Mouse (Mus musculus) ES-Bruce4 (cell line): ENCODE results near the gene Dpy19l1.

Source experiments
- CTCF ChIP-seq: IDR thresholded peaks from one replicate; pipeline ENCODE4 v1.8.1; 2011; ENCODE audit warnings: low read depth, low read length
- POLR2A ChIP-seq: IDR thresholded peaks from one replicate; pipeline ENCODE4 v1.8.1; 2011; ENCODE audit warnings: low read length; ENCODE audit not compliant: insufficient read depth

GRCm38 (mm10) chr9:24538159-24538558 lies 35.2 kb upstream of the Dpy19l1 start:
- TF ChIP-seq CTCF (no peak), POLR2A (no peak)
